Mouse (Mus musculus) neural tube, embryonic 12.5 days (tissue): ENCODE data around the gene Ttll10. TPM values are rescaled to one million over a fixed set of nuclear protein-coding genes. Genes with fewer than 3 reads are reported as not detected.

Experiments
- ATAC-seq: fragments of 200-750 bp; cut with Nextera tagmentation; 2 replicates; pipeline ENCODE4 v1.8.0; 2017; ENCODE audit warnings: low read depth, mild to moderate bottlenecking, moderate TSS enrichment, moderate library complexity; ENCODE audit not compliant: low FRiP score
- H3K27ac ChIP-seq: fragments of 300-500 bp; sonication (generic); 2 replicates; pipeline ENCODE4 v1.5.1; 2016
- H3K27me3 ChIP-seq: fragments of 300-500 bp; sonication (generic); replicated peaks from 2 replicates; pipeline ENCODE4 v1.6.1; 2016; ENCODE audit warnings: mild to moderate bottlenecking
- H3K36me3 ChIP-seq: fragments of 300-500 bp; sonication (generic); 2 replicates; pipeline ENCODE4 v1.6.1; 2016; ENCODE audit warnings: mild to moderate bottlenecking
- H3K4me1 ChIP-seq: fragments of 300-500 bp; sonication (generic); 2 replicates; pipeline ENCODE4 v1.6.1; 2016
- H3K4me2 ChIP-seq: fragments of 300-500 bp; sonication (generic); replicated peaks from 2 replicates; pipeline ENCODE4 v1.6.1; 2016; ENCODE audit warnings: mild to moderate bottlenecking
- H3K4me3 ChIP-seq: fragments of 300-500 bp; sonication (generic); 2 replicates; pipeline ENCODE4 v1.5.1; 2016
- H3K9ac ChIP-seq: fragments of 300-500 bp; sonication (generic); 2 replicates; pipeline ENCODE4 v1.6.1; 2016; ENCODE audit warnings: mild to moderate bottlenecking
- H3K9me3 ChIP-seq: fragments of 300-500 bp; sonication (generic); 2 replicates; pipeline ENCODE4 v1.6.1; 2016; ENCODE audit warnings: mild to moderate bottlenecking
- WGBS: fragments of 180-500 bp; shearing (Covaris S2); methylation state at CpG from one replicate; pipeline ENCODE4 v1.1.7; 2016; 5-methylcytosine and 5-hydroxymethylcytosine counted together
- polyA plus RNA-seq: library from polyadenylated mRNA; unstranded; fragments of >200 nt; fragmentation: Nextera tagmentation; extraction: Ambion mirVana; gene quantifications from 2 replicates; pipeline ENCODE4 v1.2.1, GENCODE M21; 2016

Ttll10 gene
- polyA plus RNA-seq, result 0.20 TPM in 1 of 2 replicates, not detected in the other

DNA sequence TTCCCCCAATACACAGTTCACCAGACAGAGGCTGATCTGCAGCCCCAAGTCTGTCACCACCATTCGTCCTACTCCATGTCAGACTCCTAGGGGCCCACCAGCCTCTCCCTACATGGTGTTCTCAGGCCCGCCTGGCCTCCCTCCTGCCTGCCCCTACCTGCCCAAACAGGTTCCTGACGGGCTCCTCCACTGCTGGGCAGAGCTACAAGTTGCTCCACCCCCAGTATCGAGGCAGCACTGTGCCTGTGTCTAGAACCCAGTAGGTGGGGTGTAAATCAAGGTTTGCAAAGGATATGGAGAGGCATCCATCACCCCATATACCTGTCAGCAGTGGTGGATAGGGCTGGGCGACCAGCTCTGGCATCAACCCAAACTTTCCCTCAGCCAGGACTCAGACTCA is at the start of gene Ttll10:
TSS of gene Ttll10 (minus strand) at position 154 of the 400 bp plus-strand sequence.
- peaks cover 6% of the 10 kb centered on the region for H3K4me1 ChIP-seq
- H3K9ac ChIP-seq, result no peak within 1 kb of the TSS
- peaks cover 4% of the 10 kb centered on the region; the same call in 1 of the 2 replicates for H3K27me3 ChIP-seq
- H3K36me3 ChIP-seq, result no peaks in the 10 kb centered on the region
- no peak within 1 kb of the TSS for H3K4me3 ChIP-seq
- no peak within 1 kb of the TSS for H3K4me2 ChIP-seq
- ATAC-seq, result no peak
- no peaks in the 10 kb centered on the region for H3K9me3 ChIP-seq
- WGBS, result 31% methylated on average over 5 of the region's 5 CpGs
- H3K27ac ChIP-seq, result no peak within 1 kb of the TSS

DNA sequence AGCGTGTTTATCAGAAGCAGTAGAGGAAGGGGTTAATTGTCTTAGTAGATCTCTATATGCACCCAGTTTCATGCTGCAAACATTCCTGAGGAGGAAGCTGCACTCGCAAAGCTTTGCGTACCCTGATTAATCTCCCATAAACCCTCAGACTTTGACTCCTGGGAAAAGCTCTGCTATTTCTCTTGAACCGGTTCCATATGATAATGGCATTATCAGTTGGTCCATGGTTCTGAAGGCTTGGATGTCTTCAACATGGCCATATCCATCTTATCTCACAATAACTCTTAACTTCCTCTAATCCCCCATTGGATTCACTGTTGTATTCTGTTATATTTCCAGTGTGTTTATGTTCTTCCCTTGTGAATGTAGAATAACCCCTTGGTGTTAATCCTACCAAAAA is 44.1 kb upstream of the Ttll10 start:
- no peak overlapping the region for H3K9ac ChIP-seq
- no peak overlapping the region for H3K4me2 ChIP-seq
- H3K9me3 ChIP-seq, result no peaks in the 10 kb centered on the region
- H3K36me3 ChIP-seq, result no peaks in the 10 kb centered on the region
- H3K27ac ChIP-seq, result no peak overlapping the region
- H3K4me1 ChIP-seq, result no peaks in the 10 kb centered on the region
- no peak overlapping the region for H3K4me3 ChIP-seq
- no peak for ATAC-seq
- H3K27me3 ChIP-seq, result no peaks in the 10 kb centered on the region
- WGBS, result 79% methylated on average over 4 of the region's 4 CpGs

DNA sequence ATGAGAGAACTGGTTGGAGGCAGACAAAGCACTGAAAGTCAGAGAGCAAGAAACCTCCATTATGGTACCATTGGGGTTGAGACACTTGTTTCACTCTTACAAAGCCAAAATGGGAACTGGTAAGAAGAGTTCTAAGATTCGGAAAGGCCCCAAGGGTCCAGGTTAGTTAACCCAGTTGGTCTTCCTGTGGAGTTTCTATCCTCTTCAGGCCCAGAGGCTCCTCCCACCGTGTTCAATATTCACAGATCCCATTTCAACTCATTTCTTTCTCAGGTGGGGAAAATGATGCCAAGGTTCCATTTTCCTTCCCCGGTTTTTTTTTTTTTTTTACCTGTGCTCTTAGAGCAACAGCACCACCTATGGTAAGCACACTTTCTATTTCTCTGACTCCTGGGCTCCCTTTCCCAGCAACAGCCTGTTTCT is 42.3 kb upstream of the Ttll10 start:
- Histone ChIP-seq H3K9me3 (no peaks in the 10 kb centered on the region), H3K36me3 (no peaks in the 10 kb centered on the region), H3K4me1 (no peaks in the 10 kb centered on the region), H3K4me3 (no peak overlapping the region), H3K9ac (no peak overlapping the region), H3K27ac (no peak overlapping the region), H3K27me3 (no peaks in the 10 kb centered on the region), H3K4me2 (no peak overlapping the region)
- no peak for ATAC-seq
- WGBS, result 48% methylated on average over 3 of the region's 3 CpGs

DNA sequence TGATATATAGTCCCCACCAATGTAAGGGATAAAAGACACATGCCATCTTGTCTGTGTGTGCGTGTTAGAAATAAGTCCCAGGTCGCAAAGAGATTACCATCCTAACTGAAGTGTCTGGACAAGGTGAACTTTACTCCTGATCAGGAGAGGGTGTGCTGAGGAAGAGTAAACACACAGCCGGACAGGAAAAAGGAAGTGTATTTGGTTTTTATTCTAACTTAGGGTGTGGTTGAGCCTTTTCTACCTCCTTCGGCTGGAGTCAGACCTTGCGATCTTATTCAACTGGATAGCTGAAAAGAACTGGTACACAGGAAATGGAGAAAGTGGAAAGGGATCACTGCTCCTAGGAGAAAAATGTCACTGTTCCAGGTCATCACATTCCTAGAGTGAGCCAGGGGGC is 41.3 kb upstream of the Ttll10 start:
- no peak overlapping the region for H3K4me3 ChIP-seq
- 95% methylated on average over 5 of the region's 5 CpGs for WGBS
- H3K27ac ChIP-seq, result no peak overlapping the region
- H3K4me1 ChIP-seq, result no peaks in the 10 kb centered on the region
- H3K9me3 ChIP-seq, result no peaks in the 10 kb centered on the region
- no peak overlapping the region for H3K9ac ChIP-seq
- no peak overlapping the region for H3K4me2 ChIP-seq
- no peaks in the 10 kb centered on the region for H3K36me3 ChIP-seq
- ATAC-seq, result no peak
- no peaks in the 10 kb centered on the region for H3K27me3 ChIP-seq

DNA sequence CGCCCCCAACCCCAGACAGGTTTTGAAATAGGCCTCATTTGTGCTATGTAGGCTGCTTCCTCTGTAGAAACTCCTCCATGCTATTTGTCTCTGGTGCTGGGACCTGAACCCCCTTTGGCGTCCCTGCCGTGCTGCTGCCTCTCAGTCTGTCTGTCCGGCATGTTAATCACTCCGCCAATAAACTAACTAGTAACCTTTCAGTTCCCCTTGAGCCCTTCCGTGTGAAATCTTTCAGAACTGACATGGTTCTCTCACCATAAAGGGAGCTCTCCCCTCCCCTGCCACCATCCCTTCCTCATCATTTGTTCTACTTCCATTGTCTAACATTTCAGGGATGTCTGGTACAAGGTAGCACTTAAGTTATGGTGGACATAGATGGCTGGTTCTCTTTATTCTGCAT is 40.2 kb upstream of the Ttll10 start:
- Histone ChIP-seq H3K9me3 (no peaks in the 10 kb centered on the region), H3K4me2 (no peak overlapping the region), H3K4me1 (no peaks in the 10 kb centered on the region), H3K36me3 (no peaks in the 10 kb centered on the region), H3K4me3 (no peak overlapping the region), H3K9ac (no peak overlapping the region), H3K27me3 (no peaks in the 10 kb centered on the region), H3K27ac (no peak overlapping the region)
- no peak for ATAC-seq
- WGBS, result 66% methylated on average over 6 of the region's 6 CpGs

DNA sequence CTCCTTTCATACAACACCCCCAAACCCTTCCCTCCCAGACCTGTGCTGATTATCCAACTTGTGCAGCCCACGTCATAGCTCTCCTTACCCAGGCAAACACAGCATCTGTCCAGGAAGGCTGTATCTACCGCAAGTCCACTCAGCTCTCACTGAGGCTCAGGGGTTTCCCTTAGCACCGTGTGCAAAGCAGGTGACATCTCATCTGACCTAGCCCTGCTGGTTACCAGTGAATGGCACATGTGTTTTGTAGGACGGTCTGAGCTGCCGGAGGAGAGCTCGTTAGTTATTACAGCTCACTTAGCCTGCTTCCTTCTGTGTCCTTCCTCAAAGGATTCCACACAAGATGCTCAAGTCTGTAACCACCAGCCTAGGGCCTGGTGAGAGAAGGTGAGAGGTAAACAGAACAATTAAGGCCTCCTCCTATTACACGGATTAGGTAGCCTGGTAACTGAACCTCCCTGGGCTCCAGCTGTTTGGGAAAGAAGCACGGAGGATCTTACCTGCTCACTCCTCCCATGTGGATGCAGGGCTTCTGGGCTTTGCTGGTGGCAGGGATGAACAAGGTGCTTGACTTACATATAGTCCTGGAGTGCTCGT is 38.7 kb upstream of the Ttll10 start:
- Histone ChIP-seq H3K9me3 (no peaks in the 10 kb centered on the region), H3K36me3 (no peaks in the 10 kb centered on the region), H3K27ac (no peak overlapping the region), H3K4me1 (no peaks in the 10 kb centered on the region), H3K27me3 (no peaks in the 10 kb centered on the region), H3K4me2 (no peak overlapping the region), H3K4me3 (no peak overlapping the region), H3K9ac (no peak overlapping the region)
- ATAC-seq, result no peak
- WGBS, result 70% methylated on average over 9 of the region's 9 CpGs

DNA sequence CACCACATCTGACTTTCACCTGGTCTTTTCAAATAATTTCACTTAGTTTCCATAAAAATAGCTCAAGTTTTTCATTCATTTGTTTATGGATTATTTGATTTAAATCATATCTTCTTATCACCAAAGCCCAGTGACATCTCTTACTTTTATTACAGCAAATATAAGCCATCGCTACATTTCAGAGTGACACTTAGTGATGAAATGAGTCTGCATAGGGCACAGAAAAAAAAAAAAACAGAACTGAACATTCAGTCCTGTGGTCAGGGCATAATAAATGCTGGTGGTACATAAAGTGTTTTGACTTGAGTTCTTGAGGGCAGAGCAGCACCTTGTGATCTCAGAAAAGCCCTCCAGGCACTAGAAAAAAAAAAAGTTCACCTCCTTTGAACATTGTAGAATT is 37.0 kb upstream of the Ttll10 start:
- no peaks in the 10 kb centered on the region for H3K27me3 ChIP-seq
- WGBS, result 94% methylated on average over 1 of the region's 1 CpGs
- no peaks in the 10 kb centered on the region for H3K9me3 ChIP-seq
- no peak overlapping the region for H3K9ac ChIP-seq
- H3K4me3 ChIP-seq, result no peak overlapping the region
- no peak overlapping the region for H3K4me2 ChIP-seq
- ATAC-seq, result no peak
- no peak overlapping the region for H3K27ac ChIP-seq
- no peaks in the 10 kb centered on the region for H3K36me3 ChIP-seq
- H3K4me1 ChIP-seq, result no peaks in the 10 kb centered on the region

DNA sequence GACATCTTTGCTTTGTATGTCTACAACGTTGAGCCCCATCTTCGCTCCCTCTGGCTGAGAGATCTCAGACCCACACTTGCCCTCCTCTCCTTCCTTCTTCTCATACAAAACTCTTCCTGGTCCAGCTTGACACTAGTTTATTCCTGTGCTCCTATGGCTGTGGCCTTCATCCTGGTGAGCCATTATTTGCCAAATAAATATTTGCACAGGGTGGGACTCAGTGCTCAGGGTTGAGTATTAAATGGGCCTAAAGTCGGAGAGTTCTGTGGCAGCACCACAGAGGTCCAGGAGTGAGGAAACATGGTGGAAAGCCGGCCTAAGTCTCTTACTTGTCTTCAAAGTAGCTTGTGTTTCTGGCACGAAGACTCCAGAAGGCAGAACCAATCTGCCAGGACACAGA is 34.5 kb upstream of the Ttll10 start:
- Histone ChIP-seq H3K27ac (no peak overlapping the region), H3K9ac (no peak overlapping the region), H3K9me3 (no peaks in the 10 kb centered on the region), H3K4me2 (no peak overlapping the region), H3K4me1 (no peaks in the 10 kb centered on the region), H3K4me3 (no peak overlapping the region), H3K27me3 (no peaks in the 10 kb centered on the region), H3K36me3 (no peaks in the 10 kb centered on the region)
- WGBS, result 89% methylated on average over 5 of the region's 5 CpGs
- ATAC-seq, result no peak

DNA sequence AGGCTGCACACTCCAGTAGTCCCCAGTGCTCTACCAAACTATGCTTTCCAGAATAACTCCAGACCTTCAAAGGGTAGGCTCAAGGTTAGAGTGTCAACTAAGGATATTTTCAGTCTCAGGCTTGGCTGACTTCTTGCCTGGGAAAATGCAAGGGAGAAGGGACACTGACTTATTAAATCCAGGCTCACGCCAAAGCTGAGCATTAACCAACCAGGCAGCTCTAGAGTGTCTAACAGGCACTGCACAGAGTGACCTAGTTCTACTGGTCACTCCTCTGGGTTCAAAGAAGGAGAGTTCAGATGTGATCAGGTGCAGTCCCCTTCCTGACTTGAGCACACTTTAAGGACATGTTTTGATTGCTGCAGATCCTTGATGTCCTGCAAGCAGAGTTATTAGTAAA is 33.6 kb upstream of the Ttll10 start:
- Histone ChIP-seq H3K27ac (no peak overlapping the region), H3K4me1 (no peaks in the 10 kb centered on the region), H3K9ac (no peak overlapping the region), H3K9me3 (no peaks in the 10 kb centered on the region), H3K4me3 (no peak overlapping the region), H3K4me2 (no peak overlapping the region), H3K27me3 (no peaks in the 10 kb centered on the region), H3K36me3 (no peaks in the 10 kb centered on the region)
- ATAC-seq, result no peak
- 85% methylated on average over 1 of the region's 1 CpGs for WGBS

DNA sequence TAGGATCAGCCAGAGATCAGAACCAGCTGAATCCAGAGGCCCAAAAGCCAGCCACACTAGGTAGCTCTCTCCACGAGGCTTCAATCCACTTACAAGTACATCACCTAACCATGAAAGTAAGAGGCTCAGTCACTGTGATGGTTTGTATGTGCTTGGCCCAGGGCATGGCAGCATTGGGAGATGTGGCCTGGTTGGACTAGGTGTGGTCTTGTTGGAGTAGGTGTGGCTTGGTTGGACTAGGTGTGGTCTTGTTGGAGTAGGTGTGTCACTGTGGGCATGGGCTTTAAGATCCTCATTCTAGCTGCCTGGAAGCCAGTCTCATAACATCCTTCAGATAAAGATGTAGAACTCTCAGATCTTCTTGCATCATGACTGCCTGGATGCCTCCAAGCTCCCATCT is 32.0 kb upstream of the Ttll10 start:
- Histone ChIP-seq H3K4me1 (no peaks in the 10 kb centered on the region), H3K27me3 (no peaks in the 10 kb centered on the region), H3K9ac (no peak overlapping the region), H3K4me2 (no peak overlapping the region), H3K27ac (no peak overlapping the region), H3K4me3 (no peak overlapping the region), H3K9me3 (no peaks in the 10 kb centered on the region), H3K36me3 (no peaks in the 10 kb centered on the region)
- no peak for ATAC-seq
- WGBS, result 71% methylated on average over 1 of the region's 1 CpGs

DNA sequence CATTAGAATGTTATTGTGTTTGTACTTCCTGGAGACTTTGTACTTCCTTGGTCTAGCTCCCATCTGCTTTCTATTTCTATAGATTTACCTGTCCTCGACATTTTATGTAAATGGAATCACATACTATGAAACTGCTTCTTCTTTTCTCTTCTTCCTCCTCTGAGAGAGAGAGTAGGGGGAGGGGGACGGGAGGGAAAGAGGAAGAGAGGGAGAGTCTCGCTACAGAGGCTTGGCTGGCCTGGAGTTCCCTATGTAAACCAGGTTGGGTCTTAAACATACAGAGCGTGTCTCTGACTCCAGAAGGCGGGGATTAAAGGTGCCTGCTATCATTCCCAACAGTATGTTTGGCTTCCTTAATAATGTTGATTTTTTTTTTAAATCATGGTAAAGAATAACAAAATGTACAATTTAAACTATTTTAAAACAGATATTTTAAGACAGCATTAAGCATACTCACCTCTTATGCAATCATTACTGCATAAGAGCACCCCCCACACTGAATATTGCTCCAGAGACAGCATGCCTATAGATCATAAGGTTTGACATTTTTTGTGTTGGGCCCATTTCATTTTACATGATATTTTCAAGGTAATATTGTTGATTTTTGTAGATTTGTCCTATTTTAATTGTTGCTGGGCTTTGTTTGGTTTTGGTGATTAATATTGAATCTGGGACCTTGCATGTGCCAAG is 28.3 kb upstream of the Ttll10 start:
- Histone ChIP-seq H3K4me1 (no peaks in the 10 kb centered on the region), H3K4me3 (no peak overlapping the region), H3K9ac (no peak overlapping the region), H3K4me2 (no peak overlapping the region), H3K9me3 (no peaks in the 10 kb centered on the region), H3K27me3 (no peaks in the 10 kb centered on the region), H3K36me3 (no peaks in the 10 kb centered on the region), H3K27ac (no peak overlapping the region)
- WGBS, result 40% methylated on average over 5 of the region's 5 CpGs
- no peak for ATAC-seq

DNA sequence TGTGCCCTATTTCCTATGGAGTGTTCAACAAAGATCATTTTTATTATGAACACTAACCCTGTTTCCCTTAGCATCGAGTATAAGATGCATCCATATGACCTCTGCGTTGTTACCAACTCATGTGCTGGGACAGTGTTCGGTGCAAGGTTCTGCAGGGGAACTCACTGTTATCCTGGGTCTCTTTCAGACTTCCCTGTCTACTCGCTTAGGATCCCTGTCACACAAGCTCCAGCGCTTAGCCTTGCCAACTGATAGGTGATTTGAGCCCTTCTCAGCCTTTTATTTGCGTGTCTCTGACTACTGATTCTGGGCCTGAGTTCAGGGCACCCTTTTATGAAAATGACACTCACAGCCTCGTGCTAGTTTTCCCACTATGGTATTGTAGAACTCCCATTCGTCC is 26.0 kb upstream of the Ttll10 start:
- Histone ChIP-seq H3K4me2 (no peak overlapping the region), H3K4me1 (no peaks in the 10 kb centered on the region), H3K9ac (no peak overlapping the region), H3K4me3 (no peak overlapping the region), H3K36me3 (no peaks in the 10 kb centered on the region), H3K27me3 (no peaks in the 10 kb centered on the region), H3K27ac (no peak overlapping the region), H3K9me3 (no peaks in the 10 kb centered on the region)
- ATAC-seq, result no peak
- 87% methylated on average over 8 of the region's 8 CpGs for WGBS
